In the genomic region with DNA sequence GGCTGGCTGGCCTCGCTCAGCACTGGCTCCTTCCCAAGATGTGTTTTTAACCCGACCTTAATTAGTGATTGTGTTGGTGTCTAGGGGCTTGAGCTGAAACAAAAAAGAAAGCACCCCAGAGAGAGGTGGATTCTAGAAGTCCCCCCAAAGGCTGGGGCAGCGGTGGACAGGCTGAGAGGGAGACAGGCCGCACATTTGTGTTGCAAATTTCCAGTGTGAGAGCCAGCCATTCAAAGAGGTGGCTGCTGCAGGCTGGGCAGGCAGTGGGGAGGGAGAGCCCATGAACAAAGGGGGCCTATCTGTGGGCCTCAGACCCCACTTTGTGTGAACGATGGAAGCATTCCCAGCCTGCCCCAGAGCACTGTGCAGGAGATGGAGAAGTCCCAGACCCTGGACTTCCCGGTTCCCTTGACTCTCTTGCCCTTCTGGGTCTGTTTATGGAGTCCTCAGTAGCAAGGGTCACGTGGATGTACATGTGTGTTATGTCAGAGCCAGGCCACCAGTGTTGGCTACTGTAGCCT, we compare ENCODE assay signal across 8 mouse cellular contexts. TPM values are rescaled to one million over a fixed set of nuclear protein-coding genes. Genes with fewer than 3 reads are reported as not detected.
A peak's percentile ranks its signal among the peaks of the same experiment; 100 is the strongest.
DNase-seq lines count a peak whose midpoint lies in the region; ATAC-seq and TF ChIP-seq lines count a peak whose summit lies in the region.

No protein-coding gene starts in this region.

- TF ChIP-seq CTCF in kidney, adult 2 months (conservative IDR thresholded peaks at IDR 0.05; ENCODE audit: insufficient read depth, insufficient read length, low read depth, low read length) = no peak
- TF ChIP-seq CTCF in forebrain, postnatal 0 days (IDR thresholded peaks at IDR 0.05; ENCODE audit: low read depth) = no peak

- peak; percentile 77 for ATAC-seq in forebrain, postnatal 0 days
- peak; percentile 26 for ATAC-seq in intestine, embryonic 16.5 days
- ATAC-seq in limb, embryonic 11.5 days (ENCODE audit: insufficient number of reproducible peaks, low FRiP score, low TSS enrichment, low read depth) = no peak

- 62% methylated on average over 7 of the region's 7 CpGs for WGBS in kidney, adult 2 months
- 9% methylated on average over 7 of the region's 7 CpGs for WGBS in forebrain, postnatal 0 days
- WGBS in intestine, embryonic 16.5 days = 37% methylated on average over 7 of the region's 7 CpGs
- WGBS in limb, embryonic 11.5 days = 42% methylated on average over 7 of the region's 7 CpGs

- no peak overlapping the region for H3K4me3 ChIP-seq in kidney, adult 2 months (ENCODE audit: insufficient read depth, low read depth, low read length)
- H3K4me3 ChIP-seq in forebrain, postnatal 0 days (ENCODE audit: low read depth, low read length) = no peak overlapping the region
- H3K4me3 ChIP-seq in intestine, embryonic 16.5 days (ENCODE audit: low read length) = no peak overlapping the region
- no peak overlapping the region for H3K4me3 ChIP-seq in limb, embryonic 11.5 days (ENCODE audit: low read depth, low read length)

- peak; percentile 32 for DNase-seq in kidney, adult 2 months
- no peak for DNase-seq in kidney, postnatal 4 days
- DNase-seq in forebrain, postnatal 0 days = peak; percentile 77
- no peak for DNase-seq in limb, embryonic 11.5 days (ENCODE audit: low spot score)
- peak; percentile 47 for DNase-seq in right cerebral cortex, postnatal 25 days
- DNase-seq in urinary bladder, postnatal 4 days (ENCODE audit: low spot score in 2 of 2) = no peak
- no peak for DNase-seq in urinary bladder, postnatal 25 days (ENCODE audit: low spot score)

- H3K36me3 ChIP-seq in kidney, adult 2 months (ENCODE audit: control insufficient read depth, insufficient read depth, low read length) = no peaks in the 10 kb centered on the region
- H3K36me3 ChIP-seq in forebrain, postnatal 0 days (ENCODE audit: insufficient read depth) = no peaks in the 10 kb centered on the region
- no peaks in the 10 kb centered on the region for H3K36me3 ChIP-seq in intestine, embryonic 16.5 days (ENCODE audit: control insufficient read depth, insufficient read depth, low read length)
- H3K36me3 ChIP-seq in limb, embryonic 11.5 days (ENCODE audit: control insufficient read depth, insufficient read depth, low read length) = no peaks in the 10 kb centered on the region

- H3K9ac ChIP-seq in forebrain, postnatal 0 days = no peak overlapping the region
- peak overlapping the region; percentile 20; the same call in 1 of the 2 replicates for H3K9ac ChIP-seq in intestine, embryonic 16.5 days (ENCODE audit: low read depth, low read length)
- peak overlapping the region; percentile 34; the same call in 1 of the 2 replicates for H3K9ac ChIP-seq in limb, embryonic 11.5 days (ENCODE audit: low read length)

- H3K4me2 ChIP-seq in forebrain, postnatal 0 days (ENCODE audit: low read depth) = no peak overlapping the region
- H3K4me2 ChIP-seq in intestine, embryonic 16.5 days (ENCODE audit: low read depth, low read length) = no peak overlapping the region
- H3K4me2 ChIP-seq in limb, embryonic 11.5 days (ENCODE audit: low read depth, severe bottlenecking) = no peak overlapping the region

- H3K27ac ChIP-seq in kidney, adult 2 months (ENCODE audit: insufficient read depth, low read depth, low read length) = peak overlapping the region; percentile 56; the same call in 1 of the 2 replicates
- H3K27ac ChIP-seq in forebrain, postnatal 0 days (ENCODE audit: low read depth, low read length) = peak overlapping the region; percentile 70
- no peak overlapping the region for H3K27ac ChIP-seq in intestine, embryonic 16.5 days (ENCODE audit: low read length)
- H3K27ac ChIP-seq in limb, embryonic 11.5 days (replicated peaks; ENCODE audit: low read depth, low read length) = peak overlapping the region; percentile 62

- no peak for TF ChIP-seq POLR2A in kidney, adult 2 months (IDR thresholded peaks at IDR 0.05; ENCODE audit: low read depth, low read length)

- H3K4me1 ChIP-seq in kidney, adult 2 months (ENCODE audit: control insufficient read depth, insufficient read depth, low read length) = no peaks in the 10 kb centered on the region
- peaks cover 13% of the 10 kb centered on the region for H3K4me1 ChIP-seq in forebrain, postnatal 0 days (ENCODE audit: insufficient read depth)
- H3K4me1 ChIP-seq in intestine, embryonic 16.5 days (ENCODE audit: control insufficient read depth, insufficient read depth, low read length) = peaks cover 9% of the 10 kb centered on the region; the same call in 1 of the 2 replicates
- peaks cover 6% of the 10 kb centered on the region; the same call in 1 of the 2 replicates for H3K4me1 ChIP-seq in limb, embryonic 11.5 days (ENCODE audit: control insufficient read depth, insufficient read depth, low read length)

- no peaks in the 10 kb centered on the region for H3K27me3 ChIP-seq in kidney, adult 2 months (replicated peaks; ENCODE audit: control insufficient read depth, insufficient read depth, low read length)
- no peaks in the 10 kb centered on the region for H3K27me3 ChIP-seq in forebrain, postnatal 0 days (ENCODE audit: insufficient read depth, low read length)
- no peaks in the 10 kb centered on the region for H3K27me3 ChIP-seq in intestine, embryonic 16.5 days (replicated peaks; ENCODE audit: control insufficient read depth, insufficient read depth, low read length)
- H3K27me3 ChIP-seq in limb, embryonic 11.5 days (ENCODE audit: control insufficient read depth, insufficient read depth, low read length) = no peaks in the 10 kb centered on the region

- no peaks in the 10 kb centered on the region for H3K9me3 ChIP-seq in forebrain, postnatal 0 days (ENCODE audit: low read length)
- H3K9me3 ChIP-seq in intestine, embryonic 16.5 days (ENCODE audit: control insufficient read depth, low read length) = no peaks in the 10 kb centered on the region
- H3K9me3 ChIP-seq in limb, embryonic 11.5 days (ENCODE audit: control insufficient read depth, low read length) = no peaks in the 10 kb centered on the region

RNA-seq across cellular contexts. Expression of a gene that starts 7.0 kb away (rescaled TPM):
- not detected in 2 replicates for polyA plus RNA-seq in kidney, adult 2 months (2012; rRNA removed)
- total RNA-seq in forebrain, postnatal 0 days (2014; rRNA removed) = 1.5 and 1.7 TPM in 2 replicates
- 0.74 and 2.8 TPM in 2 replicates for polyA plus RNA-seq in forebrain, postnatal 0 days (2015; fragmentation: Nextera tagmentation; extraction: Ambion mirVana)
- polyA plus RNA-seq in intestine, embryonic 16.5 days (2015; fragmentation: Nextera tagmentation; extraction: Ambion mirVana) = 0.76 and 0.81 TPM in 2 replicates
- polyA plus RNA-seq in limb, embryonic 11.5 days (2014; fragmentation: Nextera tagmentation; extraction: Ambion mirVana) = not detected in 2 replicates

RNA-seq across cellular contexts. Expression of a gene that starts 27.1 kb away (rescaled TPM):
- polyA plus RNA-seq in kidney, adult 2 months (2012; rRNA removed) = 70.0 and 75.9 TPM in 2 replicates
- 69.9 and 73.6 TPM in 2 replicates for total RNA-seq in forebrain, postnatal 0 days (2014; rRNA removed)
- polyA plus RNA-seq in forebrain, postnatal 0 days (2015; fragmentation: Nextera tagmentation; extraction: Ambion mirVana) = 139 TPM in 2 replicates
- polyA plus RNA-seq in intestine, embryonic 16.5 days (2015; fragmentation: Nextera tagmentation; extraction: Ambion mirVana) = 66.8 and 71.3 TPM in 2 replicates
- 38.1 and 38.3 TPM in 2 replicates for polyA plus RNA-seq in limb, embryonic 11.5 days (2014; fragmentation: Nextera tagmentation; extraction: Ambion mirVana)

Comparison
In these comparisons a context has a peak if more than half of its experiments do, and no peak if none do; other contexts are left out.
1. DNase-seq: peak in kidney, adult 2 months (single experiment), forebrain, postnatal 0 days (single experiment) and right cerebral cortex, postnatal 25 days (single experiment); none in kidney, postnatal 4 days (0 of 2), limb, embryonic 11.5 days (single experiment), urinary bladder, postnatal 4 days (0 of 2) and urinary bladder, postnatal 25 days (single experiment).